8 mouse cellular contexts compared by ENCODE assay signal in genomic region chr7:134937927-134938609, GRCm38 (mm10). TPM values are rescaled to one million over a fixed set of nuclear protein-coding genes. Genes with fewer than 3 reads are reported as not detected.
A peak's percentile ranks its signal among the peaks of the same experiment; 100 is the strongest.
DNase-seq lines count a peak whose midpoint lies in the region; ATAC-seq and TF ChIP-seq lines count a peak whose summit lies in the region.

Gene Fam196a (minus strand): TSS chr7:134938430.

- H3K4me1 ChIP-seq in forebrain, embryonic 11.5 days (replicated peaks; ENCODE audit: control insufficient read depth, insufficient read depth, low read length) = peaks cover 13% of the 10 kb centered on the region; the same call in 1 of the 2 replicates
- no peaks in the 10 kb centered on the region; the same call in 1 of the 2 replicates for H3K4me1 ChIP-seq in hindbrain, embryonic 11.5 days (replicated peaks; ENCODE audit: control insufficient read depth, insufficient read depth, low read length)
- peaks cover 11% of the 10 kb centered on the region for H3K4me1 ChIP-seq in lung, postnatal 0 days (ENCODE audit: insufficient read depth, low read depth, low read length)

- H3K9ac ChIP-seq in forebrain, embryonic 11.5 days (ENCODE audit: low read length) = peak within 1 kb of the TSS; percentile 53
- H3K9ac ChIP-seq in hindbrain, embryonic 11.5 days (ENCODE audit: low read depth, low read length) = peak within 1 kb of the TSS; percentile 42
- H3K9ac ChIP-seq in lung, postnatal 0 days (replicated peaks; ENCODE audit: low read depth) = no peak within 1 kb of the TSS

- DNase-seq in urinary bladder, postnatal 14 days (ENCODE audit: low spot score) = peak; percentile 22
- DNase-seq in urinary bladder, postnatal 10 days (ENCODE audit: low spot score) = no peak
- DNase-seq in forebrain, embryonic 11.5 days (ENCODE audit: low spot score) = peak; percentile 85
- peak; percentile 70 for DNase-seq in hindbrain, embryonic 11.5 days (ENCODE audit: low spot score)
- DNase-seq in left cerebral cortex, adult 18-20 months (ENCODE audit: low spot score in 2 of 2) = peak; percentile 68 to 83
- peak; percentile 70 for DNase-seq in lung, postnatal 0 days (ENCODE audit: low spot score)
- DNase-seq in retina, postnatal 7 days (ENCODE audit: low read depth, low spot score) = peak; percentile 20
- DNase-seq in c-Kit-positive CD71-positive TER-119-positive erythroid progenitor cells, embryonic 14.5 days (ENCODE audit: low spot score) = no peak

- peaks cover 17% of the 10 kb centered on the region for H3K27me3 ChIP-seq in forebrain, embryonic 11.5 days (ENCODE audit: control insufficient read depth, insufficient read depth, low read length)
- H3K27me3 ChIP-seq in hindbrain, embryonic 11.5 days (ENCODE audit: control insufficient read depth, insufficient read depth, low read length) = peaks cover 15% of the 10 kb centered on the region
- 0 out of 2 replicates have a peak, but pooled peaks cover 10% of the 10 kb centered on the region for H3K27me3 ChIP-seq in lung, postnatal 0 days (replicated peaks; ENCODE audit: insufficient read depth, low read length)

- H3K36me3 ChIP-seq in forebrain, embryonic 11.5 days (ENCODE audit: control insufficient read depth, insufficient read depth, low read length) = no peaks in the 10 kb centered on the region
- H3K36me3 ChIP-seq in hindbrain, embryonic 11.5 days (ENCODE audit: control insufficient read depth, insufficient read depth, low read length) = no peaks in the 10 kb centered on the region
- H3K36me3 ChIP-seq in lung, postnatal 0 days (ENCODE audit: insufficient read depth, low read length) = no peaks in the 10 kb centered on the region

- H3K4me2 ChIP-seq in forebrain, embryonic 11.5 days (ENCODE audit: low read depth, low read length, severe bottlenecking) = peak within 1 kb of the TSS; percentile 89
- peak within 1 kb of the TSS; percentile 84 for H3K4me2 ChIP-seq in hindbrain, embryonic 11.5 days (replicated peaks; ENCODE audit: low read depth, low read length)
- peak within 1 kb of the TSS; percentile 88 for H3K4me2 ChIP-seq in lung, postnatal 0 days (replicated peaks; ENCODE audit: low read depth, low read length)

- 1% methylated on average over 55 of the region's 71 CpGs for WGBS in forebrain, embryonic 11.5 days
- WGBS in hindbrain, embryonic 11.5 days = 0% methylated on average over 29 of the region's 71 CpGs
- 0% methylated on average over 27 of the region's 71 CpGs for WGBS in lung, postnatal 0 days

- no peak within 1 kb of the TSS for H3K27ac ChIP-seq in forebrain, embryonic 11.5 days (ENCODE audit: low read depth, low read length)
- H3K27ac ChIP-seq in hindbrain, embryonic 11.5 days (ENCODE audit: low read depth, low read length) = no peak within 1 kb of the TSS
- H3K27ac ChIP-seq in lung, postnatal 0 days (ENCODE audit: low read length) = no peak within 1 kb of the TSS

- ATAC-seq in forebrain, embryonic 11.5 days (replicated peaks; ENCODE audit: low FRiP score) = peak; percentile 92
- ATAC-seq in hindbrain, embryonic 11.5 days (ENCODE audit: low FRiP score) = peak; percentile 90
- ATAC-seq in lung, postnatal 0 days = peak; percentile 84

- H3K9me3 ChIP-seq in forebrain, embryonic 11.5 days (ENCODE audit: control insufficient read depth, low read length) = no peaks in the 10 kb centered on the region
- no peaks in the 10 kb centered on the region for H3K9me3 ChIP-seq in hindbrain, embryonic 11.5 days (ENCODE audit: control insufficient read depth, low read length)
- no peaks in the 10 kb centered on the region for H3K9me3 ChIP-seq in lung, postnatal 0 days (ENCODE audit: low read length)

- peak; percentile 56 for TF ChIP-seq CTCF in lung, postnatal 0 days (IDR thresholded peaks at IDR 0.05)

- no peak for TF ChIP-seq EP300 in lung, postnatal 0 days (IDR thresholded peaks at IDR 0.05)

- H3K4me3 ChIP-seq in forebrain, embryonic 11.5 days (ENCODE audit: low read depth, low read length) = peak within 1 kb of the TSS; percentile 50
- peak within 1 kb of the TSS; percentile 46 for H3K4me3 ChIP-seq in hindbrain, embryonic 11.5 days (ENCODE audit: low read depth, low read length)
- H3K4me3 ChIP-seq in lung, postnatal 0 days (ENCODE audit: low read depth, low read length) = peak within 1 kb of the TSS; percentile 41

RNA-seq across cellular contexts. Expression of gene Fam196a, which starts in this region (rescaled TPM):
- polyA plus RNA-seq in forebrain, embryonic 11.5 days (2014; fragmentation: Nextera tagmentation; extraction: Ambion mirVana) = 3.5 and 3.6 TPM in 2 replicates
- 2.4 and 3.1 TPM in 2 replicates for polyA plus RNA-seq in hindbrain, embryonic 11.5 days (2014; fragmentation: Nextera tagmentation; extraction: Ambion mirVana)
- 10 to 100 TPM; 16.6 to 17.2 TPM for total RNA-seq in left cerebral cortex, adult 18-20 months (2021)
- 1.3 and 1.7 TPM in 2 replicates for polyA plus RNA-seq in lung, postnatal 0 days (2015; fragmentation: Nextera tagmentation; extraction: Ambion mirVana)

Comparison
In these comparisons a context has a peak if more than half of its experiments do, and no peak if none do; other contexts are left out.
1. DNase-seq: peak in urinary bladder, postnatal 14 days (single experiment), forebrain, embryonic 11.5 days (single experiment), hindbrain, embryonic 11.5 days (single experiment), left cerebral cortex, adult 18-20 months (2 of 2), lung, postnatal 0 days (single experiment) and retina, postnatal 7 days (single experiment); none in urinary bladder, postnatal 10 days (single experiment) and c-Kit-positive CD71-positive TER-119-positive erythroid progenitor cells, embryonic 14.5 days (single experiment).
2. Peak in every context shown above with its lines, with median percentiles within 50 percentile points of each other: ATAC-seq, H3K4me2 ChIP-seq and H3K4me3 ChIP-seq.